Mouse (Mus musculus): ENCODE data around the gene Gm20850.
"Not testable (repeated sequence)": the region's sequence is repeated elsewhere in the genome, so short reads cannot be mapped to it uniquely, and the experiment has no call there.

Gm20850 gene

GRCm38 (mm10) chrY:75715022-75715421, at the start of gene Gm20850:
Gm20850 (plus strand) TSS chrY:75715322.
- DNase-seq: not testable (repeated sequence)
